Mouse (Mus musculus) c-Kit-positive CD71-positive TER-119-negative erythroid progenitor cells, embryonic 14.5 days (primary cell): ENCODE data around the gene Ccdc69.
"Not testable (repeated sequence)": the region's sequence is repeated elsewhere in the genome, so short reads cannot be mapped to it uniquely, and the experiment has no call there.

Experiments
- DNase-seq: peaks from one replicate; pipeline ENCODE4 v3.0.0-alpha.2; 2013; ENCODE audit warnings: low read depth

Gene Ccdc69

GRCm38 (mm10) chr11:55096731-55097462 lies 19.0 kb upstream of the Ccdc69 start:
- DNase-seq: no peak

- DNase-seq: not testable (repeated sequence)
These were observed 18.4 kb upstream of the Ccdc69 start for GRCm38 (mm10) chr11:55096296-55096695.

GRCm38 (mm10) chr11:55093096-55093495 lies 15.2 kb upstream of the Ccdc69 start:
- DNase-seq: no peak

GRCm38 (mm10) chr11:55089892-55090291 lies 12.0 kb upstream of the Ccdc69 start:
- no peak for DNase-seq

GRCm38 (mm10) chr11:55087006-55087405 lies 9.1 kb upstream of the Ccdc69 start:
- DNase-seq: peak; percentile 51

- no peak for DNase-seq
These were observed 7.5 kb upstream of the Ccdc69 start for GRCm38 (mm10) chr11:55085396-55085795.

- DNase-seq: no peak
These were observed 6.7 kb upstream of the Ccdc69 start for GRCm38 (mm10) chr11:55084629-55085028.

GRCm38 (mm10) chr11:55081206-55081605 lies 3.3 kb upstream of the Ccdc69 start:
- DNase-seq: no peak

- no peak for DNase-seq
These were observed 1.2 kb upstream of the Ccdc69 start for GRCm38 (mm10) chr11:55079180-55079579.

GRCm38 (mm10) chr11:55078502-55078901 lies 571 bp upstream of the Ccdc69 start:
- no peak for DNase-seq

- DNase-seq: no peak
These were observed 1.7 kb downstream of the Ccdc69 start for GRCm38 (mm10) chr11:55076234-55076633.

- no peak for DNase-seq
These were observed 2.3 kb downstream of the Ccdc69 start for GRCm38 (mm10) chr11:55075602-55076001.

GRCm38 (mm10) chr11:55073191-55073590 lies 4.7 kb downstream of the Ccdc69 start:
- no peak for DNase-seq

- DNase-seq: no peak
These were observed 5.5 kb downstream of the Ccdc69 start for GRCm38 (mm10) chr11:55072467-55072866.

GRCm38 (mm10) chr11:55071344-55071743 lies 6.6 kb downstream of the Ccdc69 start:
- DNase-seq: no peak

GRCm38 (mm10) chr11:55069023-55069422 lies 8.9 kb downstream of the Ccdc69 start:
- DNase-seq: no peak

- no peak for DNase-seq
These were observed 11.0 kb downstream of the Ccdc69 start for GRCm38 (mm10) chr11:55066921-55067320.

- no peak for DNase-seq
These were observed 15.1 kb downstream of the Ccdc69 start for GRCm38 (mm10) chr11:55062856-55063255.

GRCm38 (mm10) chr11:55060802-55061201 lies 17.1 kb downstream of the Ccdc69 start:
- DNase-seq: no peak

- no peak for DNase-seq
These were observed 20.4 kb downstream of the Ccdc69 start for GRCm38 (mm10) chr11:55057511-55057910.

GRCm38 (mm10) chr11:55050837-55051510 lies 27.0 kb downstream of the Ccdc69 start:
- no peak for DNase-seq

- DNase-seq: no peak
These were observed 31.3 kb downstream of the Ccdc69 start for GRCm38 (mm10) chr11:55046600-55046999.

- no peak for DNase-seq
These were observed 36.6 kb downstream of the Ccdc69 start for GRCm38 (mm10) chr11:55041348-55041747.

- DNase-seq: peak; percentile 37
These were observed 38.3 kb downstream of the Ccdc69 start for GRCm38 (mm10) chr11:55039591-55039990.
